Mouse (Mus musculus) limb, embryonic 14.5 days (tissue): ENCODE measurements around the gene Haus8. TPM values are rescaled to one million over a fixed set of nuclear protein-coding genes. Genes with fewer than 3 reads are reported as not detected.
"Not testable (repeated sequence)": the region's sequence is repeated elsewhere in the genome, so short reads cannot be mapped to it uniquely, and the experiment has no call there.

Experiments used
- ATAC-seq: fragments of 200-750 bp; cut with Nextera tagmentation; 2 replicates; pipeline ENCODE4 v1.8.0; 2017; ENCODE audit warnings: low read depth, moderate number of reproducible peaks, moderate TSS enrichment; ENCODE audit not compliant: low FRiP score
- DNase-seq: peaks from one replicate; pipeline ENCODE4 v3.0.0-alpha.2; 2015; ENCODE audit warnings: low spot score
- H3K27ac ChIP-seq: fragments of 300-500 bp; sonication (generic); replicated peaks from 2 replicates; pipeline ENCODE4 v1.5.1; 2014; ENCODE audit warnings: low read depth, mild to moderate bottlenecking, low read length, moderate library complexity, mixed read lengths
- H3K27me3 ChIP-seq: fragments of 300-500 bp; sonication (generic); 2 replicates; pipeline ENCODE4 v1.6.1; 2014; ENCODE audit warnings: low read length, mixed read lengths; ENCODE audit not compliant: control insufficient read depth, insufficient read depth
- H3K36me3 ChIP-seq: fragments of 300-500 bp; sonication (generic); 2 replicates; pipeline ENCODE4 v1.6.1; 2014; ENCODE audit warnings: mild to moderate bottlenecking, low read length, moderate library complexity, mixed read lengths; ENCODE audit not compliant: control insufficient read depth, insufficient read depth
- H3K4me1 ChIP-seq: fragments of 300-500 bp; sonication (generic); 2 replicates; pipeline ENCODE4 v1.6.1; 2014; ENCODE audit warnings: antibody characterized with exemption, low read length, mixed read lengths; ENCODE audit not compliant: control insufficient read depth, insufficient read depth
- H3K4me2 ChIP-seq: fragments of 300-500 bp; sonication (generic); replicated peaks from 2 replicates; pipeline ENCODE4 v1.6.1; 2014; ENCODE audit warnings: low read depth, mild to moderate bottlenecking, low read length, moderate library complexity; ENCODE audit not compliant: severe bottlenecking
- H3K4me3 ChIP-seq: fragments of 300-500 bp; sonication (generic); replicated peaks from 2 replicates; pipeline ENCODE4 v1.5.1; 2014; ENCODE audit warnings: low read length
- H3K9ac ChIP-seq: fragments of 300-500 bp; sonication (generic); 2 replicates; pipeline ENCODE4 v1.6.1; 2014; ENCODE audit warnings: mild to moderate bottlenecking, low read depth, low read length, moderate library complexity; ENCODE audit not compliant: severe bottlenecking
- H3K9me3 ChIP-seq: fragments of 300-500 bp; sonication (generic); 2 replicates; pipeline ENCODE4 v1.6.1; 2016; ENCODE audit warnings: low read length; ENCODE audit not compliant: control insufficient read depth
- POLR2A ChIP-seq: fragments of 200-500 bp; IDR thresholded peaks from 2 replicates; pipeline ENCODE4 v1.8.0; 2012; ENCODE audit warnings: inconsistent platforms, mild to moderate bottlenecking, moderate library complexity, borderline replicate concordance; ENCODE audit not compliant: insufficient read depth, insufficient read length; ENCODE audit errors: extremely low read depth
- WGBS: fragments of 180-500 bp; shearing (Covaris S2); extraction: QIAGEN DNeasy Blood & Tissue Kit; methylation state at CpG from one replicate; pipeline ENCODE4 v1.1.7; 2014; 5-methylcytosine and 5-hydroxymethylcytosine counted together
- polyA plus RNA-seq, 2 experiments: library from polyadenylated mRNA; depleted of rRNA in 1 of 2; stranded (reverse) in 1 of 2; unstranded in 1 of 2; fragments of >200 nt; fragmentation: Nextera tagmentation in 1 of 2; extraction: Ambion mirVana in 1 of 2; gene quantifications; 2 replicates each; pipeline versions ENCODE4 v1.2.1 to v1.2.3; 2012 to 2014

The Haus8 gene
- polyA plus RNA-seq, 2 experiments: 30.8 to 41.9 TPM

- H3K4me1 ChIP-seq: peaks cover 14% of the 10 kb centered on the region
- no peaks in the 10 kb centered on the region for H3K27me3 ChIP-seq
- no peak for ATAC-seq
- peak overlapping the region; percentile 75 for H3K4me3 ChIP-seq
- H3K9me3 ChIP-seq: no peaks in the 10 kb centered on the region
- H3K27ac ChIP-seq: peak overlapping the region; percentile 76; the same call in 1 of the 2 replicates
- no peaks in the 10 kb centered on the region for H3K36me3 ChIP-seq
- peak overlapping the region; percentile 59 for H3K9ac ChIP-seq
- WGBS: 23% methylated on average over 5 of the region's 5 CpGs
- no peak for DNase-seq
- peak overlapping the region; percentile 55 for H3K4me2 ChIP-seq
- no peak for TF ChIP-seq POLR2A
Observed at GRCm38 (mm10) chr8:71271630-71272029, 1.1 kb downstream of the Haus8 start.

- DNase-seq, H3K27ac ChIP-seq, H3K36me3 ChIP-seq, H3K4me2 ChIP-seq, H3K4me1 ChIP-seq, ATAC-seq, H3K27me3 ChIP-seq, H3K9me3 ChIP-seq, H3K9ac ChIP-seq, H3K4me3 ChIP-seq: not testable (repeated sequence)
- 91% methylated on average over 5 of the region's 6 CpGs for WGBS
Observed at GRCm38 (mm10) chr8:71268286-71268685, 4.4 kb downstream of the Haus8 start.

- H3K36me3 ChIP-seq: peaks cover 4% of the 10 kb centered on the region; the same call in 1 of the 2 replicates
- no peak overlapping the region for H3K4me3 ChIP-seq
- no peaks in the 10 kb centered on the region for H3K9me3 ChIP-seq
- H3K27ac ChIP-seq: no peak overlapping the region
- no peaks in the 10 kb centered on the region for H3K27me3 ChIP-seq
- peaks cover 4% of the 10 kb centered on the region for H3K4me1 ChIP-seq
- no peak overlapping the region for H3K9ac ChIP-seq
- no peak for ATAC-seq
- TF ChIP-seq POLR2A: no peak
- WGBS: 95% methylated on average over 2 of the region's 2 CpGs
- H3K4me2 ChIP-seq: no peak overlapping the region
- no peak for DNase-seq
Observed at GRCm38 (mm10) chr8:71267690-71268089, 5.0 kb downstream of the Haus8 start.

- no peak for ATAC-seq
- no peak overlapping the region for H3K27ac ChIP-seq
- H3K36me3 ChIP-seq: peaks cover 16% of the 10 kb centered on the region
- no peaks in the 10 kb centered on the region for H3K9me3 ChIP-seq
- H3K27me3 ChIP-seq: no peaks in the 10 kb centered on the region
- no peak overlapping the region for H3K4me2 ChIP-seq
- H3K4me3 ChIP-seq: no peak overlapping the region
- no peak for TF ChIP-seq POLR2A
- DNase-seq: no peak
- H3K9ac ChIP-seq: no peak overlapping the region
- H3K4me1 ChIP-seq: no peaks in the 10 kb centered on the region
Observed at GRCm38 (mm10) chr8:71261234-71261633, 11.5 kb downstream of the Haus8 start.

- Histone ChIP-seq H3K27ac (no peak overlapping the region), H3K27me3 (no peaks in the 10 kb centered on the region), H3K9me3 (no peaks in the 10 kb centered on the region), H3K36me3 (peaks cover 35% of the 10 kb centered on the region), H3K4me1 (no peaks in the 10 kb centered on the region), H3K4me2 (no peak overlapping the region), H3K4me3 (no peak overlapping the region), H3K9ac (no peak overlapping the region)
- TF ChIP-seq POLR2A: no peak
- ATAC-seq (no peak), DNase-seq (no peak)
- WGBS: 91% methylated on average over 3 of the region's 3 CpGs
Observed at GRCm38 (mm10) chr8:71256545-71257232, 16.0 kb downstream of the Haus8 start.

GRCm38 (mm10) chr8:71248203-71248602, 24.5 kb downstream of the Haus8 start:
- H3K4me2 ChIP-seq: no peak overlapping the region

More at GRCm38 (mm10) chr8:71248203-71248602, 24.5 kb downstream of the Haus8 start:
- Histone ChIP-seq H3K27ac (no peak overlapping the region), H3K4me3 (no peak overlapping the region), H3K27me3 (no peaks in the 10 kb centered on the region), H3K36me3 (peaks cover 15% of the 10 kb centered on the region), H3K4me1 (no peaks in the 10 kb centered on the region), H3K9me3 (no peaks in the 10 kb centered on the region), H3K9ac (no peak overlapping the region)
- WGBS: 85% methylated on average over 1 of the region's 1 CpGs
- TF ChIP-seq POLR2A: no peak
- no peak for ATAC-seq
- DNase-seq: no peak
